Mouse (Mus musculus) cerebellum, adult 2 months (tissue): ENCODE measurements around the gene Tuft1.

Experiments
- CTCF ChIP-seq: fragments of 200-500 bp; IDR thresholded peaks from 2 replicates; pipeline ENCODE4 v1.5.1; 2011; ENCODE audit warnings: low read depth, mild to moderate bottlenecking, control low read depth, low read length, moderate library complexity, borderline replicate concordance; ENCODE audit not compliant: insufficient read depth
- POLR2A ChIP-seq: fragments of 200-500 bp; IDR thresholded peaks from 2 replicates; pipeline ENCODE4 v1.6.1; 2011; ENCODE audit warnings: low read length, control low read depth, borderline replicate concordance; ENCODE audit not compliant: insufficient read depth

GRCm38 (mm10) chr3:94563163-94563562 is 95.5 kb downstream of the Tuft1 start:
- no peak for TF ChIP-seq CTCF
- no peak for TF ChIP-seq POLR2A
